In the genomic region with DNA sequence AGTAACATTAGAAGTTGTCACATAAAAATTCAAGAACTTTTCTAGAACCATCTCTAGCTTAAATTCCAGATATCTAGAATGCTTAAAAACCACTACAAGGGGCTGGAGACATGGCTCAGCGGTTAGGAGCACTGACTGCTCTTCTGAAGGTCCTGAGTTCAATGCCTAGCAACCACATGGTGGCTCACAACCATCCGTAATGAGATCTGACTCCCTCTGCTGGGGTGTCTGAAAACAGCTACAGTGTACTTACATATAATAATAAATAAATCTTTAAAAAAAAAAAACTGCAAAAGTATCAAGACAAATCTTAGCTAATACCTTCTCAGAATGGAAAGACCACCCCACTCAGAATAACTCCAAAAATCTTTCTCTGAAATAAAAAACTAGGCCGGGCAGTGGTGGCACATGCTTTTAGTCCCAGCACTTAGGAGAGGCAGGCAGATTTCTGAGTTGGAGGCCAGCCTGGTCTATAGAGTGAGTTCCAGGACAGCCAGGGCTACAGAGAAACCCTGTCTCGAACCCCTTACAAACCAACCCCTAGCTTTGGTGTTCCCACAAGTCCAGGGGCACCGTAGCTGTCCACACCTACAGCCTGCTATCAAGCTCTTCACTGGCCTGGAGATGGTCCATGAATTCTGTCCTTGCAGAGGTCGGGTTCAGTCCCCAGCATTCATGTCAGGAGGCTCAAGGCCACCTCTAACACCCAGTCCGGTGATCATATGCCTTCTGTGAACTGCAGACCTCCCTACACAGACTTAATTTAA, we compare ENCODE assay signal across 25 mouse cellular contexts. TPM values are rescaled to one million over a fixed set of nuclear protein-coding genes. Genes with fewer than 3 reads are reported as not detected.
DNase-seq lines count a peak whose midpoint lies in the region; ATAC-seq and TF ChIP-seq lines count a peak whose summit lies in the region.
"Had no signal": no experiment of that assay in that cellular context is flagged by ENCODE, and none has a peak within 500 bp of the region (broad histone marks: within the 10 kb centered on the region; RNA-seq: fewer than 3 reads in every experiment).

No protein-coding gene starts in this region.

- H3K27me3 ChIP-seq in heart, adult 2 months (ENCODE audit: control insufficient read depth, insufficient read depth, low read length), result no peaks in the 10 kb centered on the region
- no peaks in the 10 kb centered on the region for H3K27me3 ChIP-seq in heart, embryonic 10.5 days (ENCODE audit: insufficient read depth, poor library complexity, severe bottlenecking)
- H3K27me3 ChIP-seq in liver, postnatal 0 days (ENCODE audit: insufficient read depth, low read length), result no peaks in the 10 kb centered on the region
- no peaks in the 10 kb centered on the region for H3K27me3 ChIP-seq in neural tube, embryonic 15.5 days (replicated peaks)
- H3K27me3 ChIP-seq: embryonic facial prominence, embryonic 15.5 days; liver, embryonic 13.5 days; midbrain, embryonic 12.5 days had no signal

- no peak for TF ChIP-seq POLR2A in heart, adult 2 months (IDR thresholded peaks at IDR 0.05; ENCODE audit: insufficient read depth, low read depth, low read length)
- no peak for TF ChIP-seq POLR2A in brain, embryonic 14.5 days (IDR thresholded peaks at IDR 0.05; ENCODE audit: borderline replicate concordance, extremely low read depth, insufficient read depth, insufficient read length, poor library complexity, severe bottlenecking)

- no peaks in the 10 kb centered on the region for H3K36me3 ChIP-seq in heart, adult 2 months (ENCODE audit: control insufficient read depth, insufficient read depth, low read length)
- H3K36me3 ChIP-seq in heart, embryonic 10.5 days, result peaks cover 75% of the 10 kb centered on the region
- H3K36me3 ChIP-seq in liver, postnatal 0 days (replicated peaks; ENCODE audit: insufficient read depth, low read length), result peaks cover 50% of the 10 kb centered on the region
- H3K36me3 ChIP-seq in neural tube, embryonic 15.5 days, result peaks cover 67% of the 10 kb centered on the region

- no peak for TF ChIP-seq EP300 in heart, adult 2 months (IDR thresholded peaks at IDR 0.05; ENCODE audit: insufficient read depth, low read depth, low read length)
- no peak for TF ChIP-seq EP300 in liver, postnatal 0 days (IDR thresholded peaks at IDR 0.05; ENCODE audit: low read depth)

- H3K27ac ChIP-seq in heart, adult 2 months, result no peak overlapping the region
- no peak overlapping the region for H3K27ac ChIP-seq in heart, embryonic 10.5 days
- H3K27ac ChIP-seq in liver, postnatal 0 days (ENCODE audit: low read depth), result no peak overlapping the region
- H3K27ac ChIP-seq in neural tube, embryonic 15.5 days (replicated peaks), result no peak overlapping the region
- H3K27ac ChIP-seq: embryonic facial prominence, embryonic 15.5 days; forebrain, embryonic 10.5 days; hindbrain, embryonic 14.5 days; limb, embryonic 10.5 days; liver, embryonic 13.5 days; macrophage; midbrain, embryonic 12.5 days had no signal

- no peak overlapping the region for H3K4me3 ChIP-seq in heart, adult 2 months
- H3K4me3 ChIP-seq in heart, embryonic 10.5 days, result no peak overlapping the region
- no peak overlapping the region for H3K4me3 ChIP-seq in liver, postnatal 0 days (ENCODE audit: low read depth, low read length)
- no peak overlapping the region for H3K4me3 ChIP-seq in neural tube, embryonic 15.5 days (replicated peaks)
- H3K4me3 ChIP-seq: embryonic facial prominence, embryonic 15.5 days; forebrain, embryonic 10.5 days; limb, embryonic 10.5 days; liver, embryonic 13.5 days; midbrain, embryonic 12.5 days had no signal

- intact Hi-C loops in heart, adult 2 months (cut with DNase I), result no loop called here

- no peak overlapping the region for H3K9ac ChIP-seq in heart, adult 2 months (ENCODE audit: low read depth, low read length)
- no peak overlapping the region for H3K9ac ChIP-seq in liver, postnatal 0 days (replicated peaks)
- no peak overlapping the region for H3K9ac ChIP-seq in neural tube, embryonic 15.5 days (replicated peaks)
- H3K9ac ChIP-seq: embryonic facial prominence, embryonic 15.5 days; hindbrain, embryonic 14.5 days; liver, embryonic 13.5 days; midbrain, embryonic 12.5 days had no signal

- peak; percentile 12; the same call in 1 of the 2 replicates for TF ChIP-seq CTCF in heart, adult 2 months (IDR thresholded peaks at IDR 0.05)
- TF ChIP-seq CTCF in liver, postnatal 0 days (IDR thresholded peaks at IDR 0.05; ENCODE audit: low read depth), result peak; percentile 21; the same call in 1 of the 2 replicates
- 0 out of 2 replicates have a peak, but pooled peaks have one; percentile 1 for TF ChIP-seq CTCF in brain, embryonic 14.5 days (IDR thresholded peaks at IDR 0.05; ENCODE audit: borderline replicate concordance, extremely low read depth, insufficient read depth, insufficient read length)

- DNase-seq in heart, adult 2 months, result no peak
- no peak for DNase-seq in heart, embryonic 10.5 days (ENCODE audit: low spot score)
- DNase-seq in liver, postnatal 0 days, result no peak
- DNase-seq in liver, result no peak
- peak; percentile 17 for DNase-seq in CD4-positive helper T cell, adult 2 months (ENCODE audit: low read depth, low spot score)
- no peak for DNase-seq in brain, embryonic 14.5 days (ENCODE audit: low read depth)
- DNase-seq in cerebellum, adult 18-20 months, result no peak
- DNase-seq: adrenal gland, postnatal 36 days; cerebellum, adult 9-10 months; embryo, embryonic 11 days; gastrocnemius, postnatal 25 days; heart, postnatal 14 days; kidney, adult 9 months; liver, embryonic 13.5 days; thymus, postnatal 14 days had no signal

- no peaks in the 10 kb centered on the region for H3K4me1 ChIP-seq in heart, adult 2 months (ENCODE audit: control insufficient read depth, insufficient read depth, low read length)
- peaks cover 14% of the 10 kb centered on the region for H3K4me1 ChIP-seq in heart, embryonic 10.5 days
- H3K4me1 ChIP-seq in liver, postnatal 0 days (ENCODE audit: insufficient read depth), result peaks cover 14% of the 10 kb centered on the region
- peaks cover 15% of the 10 kb centered on the region for H3K4me1 ChIP-seq in neural tube, embryonic 15.5 days

- 76% methylated on average over 7 of the region's 7 CpGs for WGBS in heart, adult 2 months
- WGBS in heart, embryonic 10.5 days, result 80% methylated on average over 7 of the region's 7 CpGs
- WGBS in liver, postnatal 0 days (ENCODE audit: insufficient replicate concordance), result 76% methylated on average over 7 of the region's 7 CpGs
- 83% methylated on average over 7 of the region's 7 CpGs for WGBS in neural tube, embryonic 15.5 days

- no peaks in the 10 kb centered on the region for H3K79me2 ChIP-seq in heart, adult 2 months (replicated peaks; ENCODE audit: control insufficient read depth, insufficient read depth, low read length)

- no peak overlapping the region for H3K4me2 ChIP-seq in liver, postnatal 0 days (ENCODE audit: low read depth, low read length)
- H3K4me2 ChIP-seq in neural tube, embryonic 15.5 days, result no peak overlapping the region
- H3K4me2 ChIP-seq: embryonic facial prominence, embryonic 15.5 days; heart, embryonic 11.5 days; hindbrain, embryonic 14.5 days; liver, embryonic 13.5 days; midbrain, embryonic 12.5 days had no signal

- no peak for ATAC-seq in liver, postnatal 0 days
- no peak for ATAC-seq in neural tube, embryonic 15.5 days (ENCODE audit: low FRiP score)
- ATAC-seq: activated CD4-positive, CD25-positive, alpha-beta regulatory T cell, adult 4 months had no signal

- H3K9me3 ChIP-seq in heart, embryonic 10.5 days, result no peaks in the 10 kb centered on the region
- no peaks in the 10 kb centered on the region for H3K9me3 ChIP-seq in liver, postnatal 0 days (ENCODE audit: low read length)
- H3K9me3 ChIP-seq in neural tube, embryonic 15.5 days (replicated peaks), result no peaks in the 10 kb centered on the region
- H3K9me3 ChIP-seq: embryonic facial prominence, embryonic 15.5 days; forebrain, embryonic 10.5 days; limb, embryonic 10.5 days; liver, embryonic 13.5 days; midbrain, embryonic 12.5 days had no signal

RNA-seq across cellular contexts. Expression of a gene that starts 20.9 kb away (rescaled TPM):
- under 1 TPM in 1 of 2 experiments, not detected in 1; 0.05 TPM for total RNA-seq in heart, adult 2 months (2021)
- polyA plus RNA-seq in heart, adult 2 months (2012; rRNA removed), result 0.55 and 1.1 TPM in 2 replicates
- 1.7 and 6.7 TPM in 2 replicates for polyA plus RNA-seq in heart, embryonic 10.5 days (2016; fragmentation: Nextera tagmentation; extraction: Ambion mirVana)
- polyA plus RNA-seq in liver, postnatal 0 days (2015; fragmentation: Nextera tagmentation; extraction: Ambion mirVana), result 0.28 and 0.57 TPM in 2 replicates
- polyA plus RNA-seq in brain, embryonic 14.5 days (2012; rRNA removed), result 496 and 652 TPM in 2 replicates
- 898 and 1,236 TPM in 2 replicates for polyA plus RNA-seq in neural tube, embryonic 15.5 days (2015; fragmentation: Nextera tagmentation; extraction: Ambion mirVana)
- polyA plus RNA-seq: C2C12 had no signal

RNA-seq across cellular contexts. Expression of a gene that starts 48.2 kb away (rescaled TPM):
- total RNA-seq in heart, adult 2 months (2021), result 1 to 10 TPM; 5.0 to 6.4 TPM
- 22.4 and 27.1 TPM in 2 replicates for polyA plus RNA-seq in heart, adult 2 months (2012; rRNA removed)
- 5.4 and 5.5 TPM in 2 replicates for polyA plus RNA-seq in heart, embryonic 10.5 days (2016; fragmentation: Nextera tagmentation; extraction: Ambion mirVana)
- 167 and 193 TPM in 2 replicates for polyA plus RNA-seq in liver, postnatal 0 days (2015; fragmentation: Nextera tagmentation; extraction: Ambion mirVana)
- polyA plus RNA-seq in brain, embryonic 14.5 days (2012; rRNA removed), result 4.0 and 4.3 TPM in 2 replicates
- 2.3 and 3.4 TPM in 2 replicates for polyA plus RNA-seq in neural tube, embryonic 15.5 days (2015; fragmentation: Nextera tagmentation; extraction: Ambion mirVana)
- polyA plus RNA-seq: C2C12 had no signal

RNA-seq across cellular contexts. Expression of a gene that starts 55.1 kb away (rescaled TPM):
- 10 to 100 TPM; 33.7 to 34.5 TPM for total RNA-seq in heart, adult 2 months (2021)
- 14.6 and 32.2 TPM in 2 replicates for polyA plus RNA-seq in heart, adult 2 months (2012; rRNA removed)
- 11.8 and 12.6 TPM in 2 replicates for polyA plus RNA-seq in heart, embryonic 10.5 days (2016; fragmentation: Nextera tagmentation; extraction: Ambion mirVana)
- polyA plus RNA-seq in liver, postnatal 0 days (2015; fragmentation: Nextera tagmentation; extraction: Ambion mirVana), result 4.3 and 5.1 TPM in 2 replicates
- 37.7 and 44.4 TPM in 2 replicates for polyA plus RNA-seq in brain, embryonic 14.5 days (2012; rRNA removed)
- polyA plus RNA-seq in neural tube, embryonic 15.5 days (2015; fragmentation: Nextera tagmentation; extraction: Ambion mirVana), result 20.9 and 24.5 TPM in 2 replicates

Comparison
In these comparisons a context has a peak if more than half of its experiments do, and no peak if none do; other contexts are left out.
1. RNA of a gene that starts 20.9 kb away (polyA plus RNA-seq): 898 to 1,236 TPM in neural tube, embryonic 15.5 days and 496 to 652 TPM in brain, embryonic 14.5 days; 1.7 to 6.7 TPM in heart, embryonic 10.5 days, 0.55 to 1.1 TPM in heart, adult 2 months and 0.28 to 0.57 TPM in liver, postnatal 0 days; every median in the first group is over 10 times any median in the second.
2. Peak in every context shown above with its lines, with median percentiles within 50 percentile points of each other: CTCF ChIP-seq.